Mouse (Mus musculus) gonadal fat pad, adult 2 months (tissue): ENCODE data around the gene Kmt5b. TPM values are rescaled to one million over a fixed set of nuclear protein-coding genes. Genes with fewer than 3 reads are reported as not detected.

Experiments
- DNase-seq: peaks from one replicate; pipeline ENCODE4 v3.0.0-alpha.2; 2012; ENCODE audit warnings: low read depth
- polyA plus RNA-seq: library from polyadenylated mRNA; depleted of rRNA; stranded (reverse); fragments of >200 nt; gene quantifications from 2 replicates; pipeline ENCODE4 v1.2.3, GENCODE M21; 2012

Kmt5b gene
- polyA plus RNA-seq, 1 experiment = 14.9 TPM

DNA sequence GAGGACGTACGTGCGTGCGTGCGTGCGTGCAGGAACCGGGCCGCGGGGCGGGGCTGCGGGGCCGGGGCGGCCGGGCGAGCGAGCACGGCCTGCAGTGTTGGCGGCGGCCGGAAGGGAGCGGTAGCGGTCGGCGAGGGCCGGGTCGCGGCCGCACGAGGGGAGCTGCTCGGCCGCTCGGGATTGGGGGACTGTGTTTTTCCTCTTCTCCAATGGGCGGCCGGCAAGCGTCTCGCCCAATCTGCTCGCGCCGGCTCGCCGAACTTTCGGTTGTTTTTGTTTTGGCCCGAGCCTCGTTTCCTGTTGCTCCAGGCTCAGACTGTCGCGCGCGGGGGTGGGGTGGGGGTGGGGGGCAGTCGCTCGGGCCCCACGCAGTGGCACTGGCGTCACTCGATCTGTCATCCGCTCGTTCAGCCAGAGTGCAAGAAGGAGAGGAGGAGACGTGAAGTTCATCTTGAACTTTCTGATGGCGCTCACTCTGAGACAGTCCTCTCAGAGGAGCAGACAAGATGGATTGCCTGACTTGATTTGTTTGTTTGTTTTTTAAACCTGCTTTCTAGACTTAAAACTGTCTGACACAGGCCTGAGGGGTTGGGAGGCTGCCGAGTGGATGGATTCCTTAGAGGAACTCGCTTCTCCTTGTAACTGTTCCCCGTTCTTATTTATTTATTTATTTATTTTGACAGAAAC, 1.6 kb downstream of the Kmt5b start:
- no peak for DNase-seq

DNA sequence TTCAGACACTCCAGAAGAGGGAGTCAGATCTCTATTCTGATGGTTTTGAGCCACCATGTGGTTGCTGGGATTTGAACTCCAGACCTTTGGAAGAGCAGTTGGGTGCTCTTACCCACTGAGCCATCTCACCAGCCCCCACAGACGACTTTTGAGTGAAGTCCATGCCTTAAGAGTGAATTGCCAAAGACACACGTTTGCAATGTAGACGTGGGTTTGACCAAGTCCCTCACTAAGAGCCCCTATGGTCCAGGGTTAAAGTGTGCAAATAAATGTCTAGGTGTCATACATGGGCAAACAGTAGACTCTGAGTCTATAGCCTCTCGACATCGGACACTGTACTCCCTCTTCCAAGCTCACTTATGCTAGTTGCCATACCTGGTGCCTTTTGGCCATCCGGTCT, 2.3 kb downstream of the Kmt5b start:
- no peak for DNase-seq

DNA sequence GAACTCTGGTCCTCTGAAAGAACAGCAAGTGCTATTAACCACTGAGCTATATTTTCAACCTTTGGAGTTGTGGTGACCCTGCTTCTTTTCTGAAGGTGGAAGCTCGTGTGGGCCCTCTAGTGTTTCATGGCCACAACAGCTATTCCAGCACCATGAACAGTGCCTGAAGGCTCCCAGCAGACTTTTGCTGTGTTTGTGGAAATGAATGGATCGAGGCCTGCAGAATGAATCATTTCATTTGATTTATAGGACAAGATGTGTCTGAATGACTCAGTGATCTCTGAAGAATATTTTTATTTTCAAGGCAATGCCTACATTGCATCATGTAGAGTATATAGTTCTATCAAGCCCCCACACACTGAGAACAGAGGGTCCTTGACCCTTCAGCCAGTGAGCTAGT, 6.9 kb downstream of the Kmt5b start:
- DNase-seq = no peak

DNA sequence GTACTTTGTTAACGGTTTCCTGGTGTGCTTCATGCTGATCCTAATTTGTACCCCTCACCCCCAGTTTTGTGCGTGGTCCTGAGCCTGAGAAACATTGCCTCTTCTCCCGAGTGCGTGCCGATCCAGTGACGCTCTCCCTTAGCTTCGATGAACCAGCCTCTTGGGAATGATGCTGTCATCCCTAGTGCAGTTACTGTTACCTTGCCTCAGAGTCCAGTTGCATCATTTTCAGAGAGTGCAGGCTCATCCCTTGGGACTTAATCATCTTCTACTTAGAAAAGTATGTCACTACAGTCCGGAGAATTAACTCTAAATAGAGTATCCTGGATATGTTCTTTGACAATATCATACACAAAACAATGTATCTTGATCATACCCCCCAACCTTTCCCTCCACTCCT, 11.5 kb downstream of the Kmt5b start:
- DNase-seq = no peak

DNA sequence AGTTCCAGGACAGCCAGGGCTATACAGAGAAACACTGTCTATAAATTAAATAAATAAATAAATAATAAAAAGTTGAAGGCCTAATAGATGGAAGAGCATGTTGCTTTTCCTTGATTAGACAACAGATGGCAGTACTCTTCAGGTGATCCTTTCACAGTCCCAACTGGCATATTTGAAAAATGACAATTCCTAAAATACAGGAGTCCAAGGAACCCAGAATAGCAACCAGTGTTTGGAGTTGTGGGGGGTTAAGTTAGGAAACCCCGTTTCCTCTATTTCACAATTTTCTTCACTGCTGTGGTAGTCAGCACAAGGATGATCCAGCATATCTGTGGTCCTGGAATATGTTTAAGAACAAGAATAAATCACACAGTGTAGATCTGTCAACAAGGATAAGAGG, 22.9 kb downstream of the Kmt5b start:
- no peak for DNase-seq

DNA sequence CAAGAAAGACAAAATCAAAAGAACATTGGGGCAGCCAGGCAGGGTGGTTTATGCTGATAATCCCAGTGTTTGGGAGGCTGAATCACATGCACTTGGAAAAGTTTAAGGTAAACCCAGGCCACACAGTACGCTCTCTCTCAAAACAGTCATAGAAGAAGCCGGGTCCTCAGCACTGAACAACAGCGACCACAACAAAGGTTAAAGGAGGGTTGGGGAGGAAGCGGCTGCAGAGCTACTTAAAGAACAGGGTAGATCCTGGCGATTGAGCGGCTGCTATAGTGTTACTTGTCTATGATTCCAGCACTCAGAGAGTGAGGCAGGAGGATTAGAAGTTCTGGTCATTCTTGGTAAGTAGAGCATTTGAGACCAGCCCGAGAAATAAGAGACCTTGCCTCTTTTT, 38.3 kb downstream of the Kmt5b start:
- DNase-seq = no peak

DNA sequence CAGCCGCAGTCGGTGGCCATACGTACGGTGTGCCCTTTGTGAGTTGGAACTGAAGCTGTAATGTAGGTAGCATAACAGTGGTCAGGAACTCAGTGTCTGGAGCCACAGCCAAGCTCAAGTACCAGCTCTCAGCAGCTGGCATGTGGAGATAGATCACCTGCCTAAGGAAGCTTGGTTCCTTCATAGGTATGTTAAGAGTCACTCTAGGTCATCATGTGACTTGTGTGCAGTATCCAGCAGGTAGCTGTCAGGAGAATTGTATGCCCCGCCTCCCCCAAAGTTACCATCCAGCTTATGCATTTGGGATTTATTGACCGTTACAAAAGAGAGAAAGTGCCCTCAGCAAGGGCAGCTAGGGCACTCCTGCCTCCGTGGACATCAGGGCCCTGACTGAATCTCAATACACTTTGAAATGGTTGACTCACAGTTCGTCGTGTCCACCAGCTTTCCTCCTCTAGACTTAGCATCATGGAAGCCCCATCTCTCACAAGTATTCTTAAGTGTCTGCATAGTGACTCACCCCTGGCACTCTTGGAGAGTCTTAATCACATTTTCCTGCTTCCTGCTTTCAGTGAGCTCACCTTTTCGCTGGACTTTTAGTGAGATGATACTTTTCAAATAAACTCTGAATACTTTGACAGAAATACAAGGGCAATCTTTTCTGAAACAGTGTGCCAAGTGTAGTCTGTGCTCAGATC, 43.5 kb downstream of the Kmt5b start:
- DNase-seq = no peak

DNA sequence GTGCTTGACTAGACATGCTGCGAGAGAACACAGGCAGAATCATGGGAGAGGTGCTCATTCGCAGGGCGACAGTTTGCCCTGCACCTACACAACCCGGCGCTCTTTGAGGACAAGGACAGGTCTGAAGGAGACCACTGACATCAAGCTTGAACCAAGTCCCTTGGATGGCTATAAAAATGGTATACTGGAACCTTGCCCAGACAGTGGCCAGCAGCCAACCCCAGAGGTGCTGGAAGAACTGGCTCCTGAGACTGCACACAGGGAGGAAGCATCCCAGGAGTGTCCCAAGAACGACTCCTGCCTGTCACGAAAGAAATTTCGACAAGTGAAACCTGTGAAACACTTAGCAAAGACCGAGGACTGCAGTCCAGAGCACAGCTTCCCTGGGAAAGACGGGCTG, 47.2 kb downstream of the Kmt5b start:
- no peak for DNase-seq

DNA sequence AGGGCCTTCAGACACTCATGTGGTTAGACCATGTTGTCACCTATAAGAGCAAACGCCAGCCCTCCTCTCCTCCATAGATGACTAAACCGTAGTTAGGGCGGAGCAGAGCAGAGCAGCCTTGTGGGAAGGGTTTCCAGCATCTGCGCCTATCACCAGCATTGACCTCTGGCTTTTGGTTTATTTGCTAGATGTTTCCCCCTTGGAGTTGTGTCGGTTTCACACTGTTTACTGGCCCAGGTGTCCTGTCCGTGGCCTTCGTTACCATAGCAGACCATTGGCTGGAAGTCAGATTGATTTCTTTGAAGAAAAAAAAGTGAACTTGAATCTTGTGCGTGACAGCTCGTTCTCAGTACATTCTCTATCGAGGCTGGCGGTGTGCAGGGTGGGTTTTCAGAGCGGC, 48.6 kb downstream of the Kmt5b start:
- no peak for DNase-seq

DNA sequence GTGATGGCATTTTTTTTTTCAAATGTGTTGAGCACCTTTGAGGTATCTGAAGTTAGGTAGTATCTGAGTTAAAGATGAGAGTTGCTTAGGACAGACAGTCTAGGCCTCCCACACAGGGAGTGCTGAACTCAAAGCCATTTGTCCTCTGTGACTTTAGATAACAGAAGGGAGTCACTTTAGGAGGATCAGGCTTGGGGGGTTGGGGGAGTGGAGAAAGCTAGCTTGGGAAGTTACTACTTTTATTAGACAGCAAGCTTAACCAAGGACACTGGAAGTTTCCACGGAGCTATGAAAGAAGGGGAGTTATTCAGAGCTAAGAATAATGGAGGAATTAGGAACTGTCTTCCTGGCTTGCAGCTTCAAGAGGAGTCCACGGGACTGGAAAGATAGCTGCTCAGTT, 51.9 kb downstream of the Kmt5b start:
- DNase-seq = no peak

DNA sequence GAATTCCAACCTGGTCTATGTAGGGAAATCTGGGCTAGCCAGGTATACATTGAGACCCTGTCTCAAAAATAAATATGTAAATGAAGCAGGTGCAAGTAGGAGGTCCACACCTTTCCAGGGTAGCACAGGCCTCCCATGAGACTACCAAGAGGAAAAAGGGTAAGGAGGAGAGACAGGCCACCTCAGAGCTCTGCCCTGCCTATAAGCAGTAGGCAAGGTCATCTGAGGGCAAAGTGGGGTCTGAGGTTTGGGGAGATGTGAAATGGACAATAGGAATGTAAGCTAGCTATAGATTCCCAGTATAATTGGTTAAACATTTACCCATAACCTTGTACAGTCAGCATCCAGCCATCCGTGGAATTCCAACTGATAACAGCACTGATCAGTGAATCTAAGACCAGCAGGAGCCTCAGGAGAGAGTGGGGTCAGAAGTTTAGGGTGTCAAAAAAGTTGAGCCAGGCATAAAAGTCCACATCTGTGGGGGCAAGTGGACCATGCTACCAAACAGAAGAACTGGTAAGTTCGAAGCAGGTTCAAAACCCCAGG, 52.8 kb downstream of the Kmt5b start:
- no peak for DNase-seq

DNA sequence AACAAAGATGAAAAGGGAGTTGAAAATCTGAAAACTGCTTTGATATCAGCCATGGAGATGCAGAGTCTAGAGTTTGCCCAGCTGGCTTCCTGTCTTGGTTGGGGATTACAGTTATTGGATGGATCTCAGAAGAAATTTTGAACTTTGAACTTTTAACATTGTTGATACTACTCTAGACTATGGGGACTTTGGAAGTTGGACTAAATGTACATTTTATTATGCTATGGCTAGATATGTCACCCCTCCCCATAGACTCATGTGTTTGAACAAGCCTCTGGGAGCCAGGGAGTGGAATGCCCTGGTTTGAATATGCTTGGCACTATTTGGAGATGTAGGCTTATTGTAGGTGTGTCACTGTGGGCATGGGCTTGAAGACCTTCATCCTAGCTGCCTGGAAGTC, 57.8 kb downstream of the Kmt5b start:
- no peak for DNase-seq

DNA sequence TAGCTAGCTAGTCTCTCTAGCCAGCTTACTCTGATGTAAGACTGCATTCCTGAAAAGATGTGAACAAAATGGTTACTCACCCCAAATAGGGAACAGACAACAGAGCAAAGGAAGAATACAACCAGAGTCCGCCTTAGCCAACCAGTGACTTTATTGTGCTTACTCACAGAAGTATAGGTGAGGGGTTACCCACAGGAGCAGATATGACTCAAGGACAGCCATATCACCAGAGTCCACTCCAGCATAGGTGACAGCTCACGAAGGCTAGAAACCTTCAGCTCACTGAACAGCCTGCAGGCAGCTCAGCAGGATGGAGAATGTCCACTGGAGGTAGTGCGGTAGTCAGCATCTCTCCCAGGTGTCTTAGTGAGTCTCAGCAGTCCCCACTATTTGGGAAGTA, 62.6 kb downstream of the Kmt5b start:
- no peak for DNase-seq

DNA sequence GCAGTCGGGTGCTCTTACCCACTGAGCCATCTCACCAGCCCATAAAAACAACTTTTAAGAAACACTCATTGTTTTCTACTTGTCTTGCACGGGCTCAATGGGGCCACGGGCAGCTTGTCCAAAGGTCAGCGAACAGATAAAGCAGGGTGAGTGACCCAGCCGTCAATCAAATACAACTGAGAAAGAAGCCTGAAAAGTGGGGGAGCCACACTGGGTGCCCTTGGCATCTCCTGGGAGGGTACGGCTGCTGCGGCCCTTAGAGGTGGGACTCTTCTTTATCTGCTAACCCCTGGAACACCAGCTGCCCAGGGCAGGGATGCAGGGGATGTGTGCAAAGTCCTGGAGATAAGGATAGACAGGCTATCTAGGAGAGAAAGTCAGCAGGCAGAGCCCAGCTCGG, 64.5 kb downstream of the Kmt5b start:
- no peak for DNase-seq

DNA sequence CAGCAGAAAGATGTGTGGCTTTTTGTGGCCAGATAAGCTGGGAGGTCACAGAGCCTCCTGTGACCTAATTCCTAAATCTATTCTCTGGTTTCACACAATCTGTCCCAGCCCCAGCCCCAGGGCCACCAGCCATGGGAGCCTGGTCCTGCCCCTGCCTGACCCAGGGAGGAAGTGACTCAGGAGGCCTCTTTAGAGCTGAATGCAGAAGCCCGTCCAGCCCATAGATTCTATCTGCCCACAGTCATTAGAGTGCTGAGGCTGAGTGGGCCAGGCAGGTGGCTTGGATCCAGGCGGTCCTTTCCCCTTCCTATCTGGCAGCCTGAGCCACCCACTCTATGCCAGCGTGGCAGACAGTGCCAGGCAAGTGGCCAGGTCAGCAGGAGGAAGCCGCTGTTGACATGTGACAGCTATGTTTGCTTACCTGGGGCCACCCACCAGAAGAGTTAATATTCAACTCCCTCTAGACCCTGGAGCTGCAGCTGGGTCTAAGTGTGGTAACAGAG, 65.7 kb downstream of the Kmt5b start:
- DNase-seq = no peak

DNA sequence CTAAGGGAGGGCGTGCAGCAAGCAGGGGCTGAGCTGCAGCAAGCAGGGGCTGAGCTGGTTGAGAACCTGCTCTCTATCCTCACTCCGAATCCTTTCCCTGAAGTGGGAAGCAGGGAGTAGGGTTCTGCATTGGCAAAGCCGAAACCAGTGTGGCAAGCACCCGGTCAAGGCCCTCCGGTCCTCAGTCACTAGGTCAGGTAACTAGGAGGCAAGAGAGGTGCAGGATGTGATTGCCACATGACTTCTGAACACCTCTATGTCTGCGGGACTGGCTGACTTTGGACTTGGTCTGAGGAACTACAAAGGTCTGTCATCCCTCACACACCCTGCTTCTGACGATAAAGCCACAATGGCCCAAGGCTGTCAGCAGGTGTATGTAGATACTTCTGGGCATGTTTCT, 67.1 kb downstream of the Kmt5b start:
- no peak for DNase-seq

DNA sequence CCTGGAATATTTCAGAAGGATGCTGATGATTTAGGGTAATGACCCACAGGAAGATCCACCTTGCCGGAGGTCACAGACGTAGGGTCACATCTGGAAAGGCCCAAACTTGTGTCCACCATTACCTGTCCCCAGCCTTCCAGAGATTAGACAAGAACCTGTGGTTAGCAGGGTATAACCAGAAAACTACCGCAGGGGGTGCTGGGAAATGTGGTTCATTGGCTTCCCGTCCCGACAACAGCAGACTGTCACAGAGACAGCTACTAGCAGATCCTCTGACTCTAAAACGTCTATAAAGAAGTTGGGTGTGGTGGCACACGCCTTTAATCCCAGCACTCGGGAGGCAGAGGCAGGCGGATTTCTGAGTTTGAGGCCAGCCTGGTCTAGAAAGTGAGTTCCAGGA, 69.6 kb downstream of the Kmt5b start:
- no peak for DNase-seq

DNA sequence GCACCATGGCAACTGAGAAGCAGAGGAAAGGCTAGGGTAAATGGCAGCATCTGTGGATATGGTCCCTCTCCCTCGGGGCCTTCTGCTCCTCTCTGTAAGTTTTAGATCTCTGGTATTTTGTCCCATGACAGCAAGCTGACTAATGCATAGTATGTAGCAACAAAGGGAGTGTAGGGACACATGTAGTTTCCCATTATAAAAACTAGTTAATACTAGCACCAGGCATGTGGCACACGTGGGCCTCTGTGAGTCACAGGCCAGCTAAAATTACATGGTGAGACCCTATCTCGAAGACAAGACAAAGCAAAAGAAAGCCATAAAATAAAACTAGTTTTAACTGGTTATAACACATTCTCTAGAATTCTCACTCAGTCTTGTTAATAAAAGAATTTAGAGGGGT, 71.7 kb downstream of the Kmt5b start:
- no peak for DNase-seq

DNA sequence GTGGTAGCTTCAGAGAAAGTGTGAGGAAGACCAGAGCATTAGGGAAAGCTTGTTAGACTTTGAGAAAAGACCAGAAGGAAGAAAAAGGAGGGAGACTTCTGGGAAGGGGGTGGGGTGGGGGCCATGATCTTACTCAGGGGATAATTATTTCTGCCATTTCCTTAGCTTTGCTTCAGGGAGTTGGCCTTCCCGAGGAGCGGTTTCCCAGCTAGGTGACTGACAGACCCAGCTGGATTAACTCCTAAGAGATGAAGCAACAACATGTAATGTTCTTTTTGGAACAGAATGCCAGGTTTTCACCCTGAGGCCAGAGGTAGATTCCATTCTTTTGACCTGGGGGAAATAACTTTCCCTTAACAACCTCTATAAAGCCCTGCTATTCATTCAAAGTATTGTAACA, 72.5 kb downstream of the Kmt5b start:
- no peak for DNase-seq

DNA sequence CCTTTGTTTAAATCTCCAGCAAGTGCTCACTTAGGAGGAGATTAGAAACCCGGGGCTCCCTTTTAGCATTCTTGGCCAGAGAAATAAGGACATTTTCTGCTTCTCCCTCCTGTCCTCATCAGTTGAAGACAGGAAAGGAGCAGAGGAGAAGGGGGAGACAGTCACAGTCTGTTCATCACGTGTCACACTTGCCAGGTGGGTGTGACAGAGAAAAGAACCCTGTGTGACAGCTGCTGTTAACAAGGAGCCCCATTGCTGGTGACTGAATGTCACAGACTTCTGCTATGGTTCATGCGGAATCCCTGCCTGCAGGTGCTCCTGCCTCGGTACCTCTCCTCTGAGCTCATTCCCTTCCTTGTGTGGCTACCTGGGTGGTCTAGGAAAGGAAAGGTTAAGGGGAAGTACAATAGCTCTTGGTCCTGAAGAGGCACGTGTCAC, 73.0 kb downstream of the Kmt5b start:
- DNase-seq = no peak

DNA sequence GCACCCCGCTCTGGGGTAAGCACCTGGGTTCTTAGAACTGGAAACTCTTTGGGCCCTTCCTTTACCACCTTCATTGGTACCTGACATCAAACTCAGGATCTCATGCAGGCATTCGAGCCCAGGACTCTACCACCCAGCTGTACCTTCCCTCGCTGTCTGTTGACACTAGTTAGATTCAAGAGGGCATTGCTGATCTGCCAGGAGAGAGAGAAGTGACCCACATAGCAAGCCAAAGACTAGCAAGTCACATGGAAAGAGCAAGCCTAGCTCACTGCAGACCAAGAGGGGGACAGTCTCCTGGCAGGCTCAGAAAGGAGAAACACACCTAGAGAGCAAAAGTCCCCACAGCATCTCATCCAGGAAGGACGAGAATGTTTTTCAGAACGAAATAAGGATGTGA, 73.5 kb downstream of the Kmt5b start:
- DNase-seq = no peak

DNA sequence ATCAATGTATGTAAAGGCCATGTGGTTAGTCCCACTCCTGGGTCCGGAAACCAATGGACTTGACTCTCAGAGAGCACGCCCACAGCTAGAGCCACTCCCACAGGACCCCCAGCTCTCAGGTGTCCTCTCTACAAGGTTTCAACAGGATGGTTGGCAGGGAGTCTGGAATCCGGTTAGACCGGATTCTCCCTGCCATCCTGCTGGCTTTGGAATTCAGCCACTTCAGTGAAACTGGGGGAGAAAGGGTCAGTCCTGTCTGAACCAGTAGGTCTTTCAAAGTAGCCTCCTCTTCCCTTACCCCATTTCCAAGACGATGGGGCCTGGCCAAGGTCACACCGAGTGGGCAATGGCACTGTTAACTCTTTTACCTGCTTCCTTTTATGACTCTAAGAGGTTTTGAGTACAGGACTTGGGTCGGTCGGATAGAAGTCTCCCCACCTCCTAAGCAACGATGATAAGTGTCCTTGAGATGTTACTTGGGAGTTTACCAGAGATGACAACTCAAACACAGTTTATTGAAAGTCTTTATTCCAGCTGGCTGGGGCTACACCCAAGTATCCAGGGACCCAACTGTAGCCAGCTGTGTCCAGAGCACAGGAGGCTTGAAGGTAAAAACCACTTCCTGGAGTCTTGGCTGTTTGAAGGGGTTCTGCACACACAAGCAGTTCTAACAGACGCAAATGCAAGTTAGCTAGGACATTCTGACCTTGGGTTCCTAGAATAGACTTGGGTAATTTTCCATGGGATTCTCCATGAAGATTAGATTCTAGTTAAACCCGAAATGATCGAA, 75.3 kb downstream of the Kmt5b start:
- DNase-seq = no peak

DNA sequence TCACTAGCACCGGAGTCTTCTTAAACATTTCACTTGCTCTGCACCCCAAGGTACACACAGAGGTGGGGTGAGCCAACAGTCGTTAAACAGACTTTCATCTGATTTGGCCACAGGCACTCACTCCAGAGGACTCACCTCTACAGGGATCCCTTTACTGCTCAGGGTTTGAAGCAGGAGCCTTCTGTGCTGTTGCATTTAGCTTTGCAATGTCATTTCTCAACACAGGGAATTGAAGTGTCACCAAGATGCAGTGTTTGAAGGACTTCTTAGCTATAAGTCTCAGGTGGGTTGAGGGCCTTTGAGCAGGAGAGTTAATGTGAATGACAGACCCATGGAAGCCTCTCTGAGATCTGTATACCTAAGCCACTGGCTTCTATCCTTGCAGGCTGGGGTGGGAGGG, 76.4 kb downstream of the Kmt5b start:
- no peak for DNase-seq
